Mouse (Mus musculus) kidney, postnatal 0 days (tissue): ENCODE results near the gene Ankrd33b. TPM values are rescaled to one million over a fixed set of nuclear protein-coding genes. Genes with fewer than 3 reads are reported as not detected.

Experiments used
- ATAC-seq: fragments of 200-750 bp; cut with Nextera tagmentation; replicated peaks from 2 replicates; pipeline ENCODE4 v1.8.0; 2017; ENCODE audit warnings: low read depth, moderate number of reproducible peaks, moderate TSS enrichment, moderate library complexity; ENCODE audit not compliant: low FRiP score
- DNase-seq: peaks from one replicate; pipeline ENCODE4 v3.0.0-alpha.2; 2016; ENCODE audit warnings: low spot score
- H3K27ac ChIP-seq: fragments of 300-500 bp; sonication (generic); 2 replicates; pipeline ENCODE4 v1.5.1; 2014; ENCODE audit warnings: mild to moderate bottlenecking
- H3K27me3 ChIP-seq: fragments of 300-500 bp; sonication (generic); 2 replicates; pipeline ENCODE4 v1.6.1; 2014; ENCODE audit warnings: low read length, mixed read lengths; ENCODE audit not compliant: insufficient read depth
- H3K36me3 ChIP-seq: fragments of 300-500 bp; sonication (generic); 2 replicates; pipeline ENCODE4 v1.6.1; 2014; ENCODE audit warnings: low read length, mixed read lengths; ENCODE audit not compliant: insufficient read depth
- H3K4me1 ChIP-seq: fragments of 300-500 bp; sonication (generic); replicated peaks from 2 replicates; pipeline ENCODE4 v1.6.1; 2014; ENCODE audit warnings: antibody characterized with exemption, low read length, mixed read lengths; ENCODE audit not compliant: insufficient read depth
- H3K4me2 ChIP-seq: fragments of 300-500 bp; sonication (generic); 2 replicates; pipeline ENCODE4 v1.6.1; 2014; ENCODE audit warnings: mild to moderate bottlenecking, low read length, moderate library complexity, mixed read lengths
- H3K4me3 ChIP-seq: fragments of 300-500 bp; sonication (generic); replicated peaks from 2 replicates; pipeline ENCODE4 v1.5.1; 2014; ENCODE audit warnings: low read depth, low read length
- H3K9ac ChIP-seq: fragments of 300-500 bp; sonication (generic); 2 replicates; pipeline ENCODE4 v1.6.1; 2014; ENCODE audit warnings: low read depth, low read length
- H3K9me3 ChIP-seq: fragments of 300-500 bp; sonication (generic); replicated peaks from 2 replicates; pipeline ENCODE4 v1.6.1; 2016; ENCODE audit warnings: low read length, inconsistent platforms, mixed read lengths
- CTCF ChIP-seq: IDR thresholded peaks from 2 replicates; pipeline ENCODE4 v1.5.1; 2016; ENCODE audit warnings: antibody characterized with exemption, low read depth, mild to moderate bottlenecking, moderate library complexity
- WGBS: fragments of 180-500 bp; shearing (Covaris S2); extraction: QIAGEN DNeasy Blood & Tissue Kit; methylation state at CpG from one replicate; pipeline ENCODE4 v1.1.7; 2014; 5-methylcytosine and 5-hydroxymethylcytosine counted together
- polyA plus RNA-seq: library from polyadenylated mRNA; unstranded; fragments of >200 nt; fragmentation: Nextera tagmentation; extraction: Ambion mirVana; gene quantifications from 2 replicates; pipeline ENCODE4 v1.2.1, GENCODE M21; 2015

Gene Ankrd33b
- polyA plus RNA-seq, 1 experiment from 2014 or later: 12.0 TPM

- ATAC-seq (0 out of 2 replicates have a peak, but pooled peaks have one; percentile 12), DNase-seq (peak; percentile 43)
- no peaks in the 10 kb centered on the region for H3K36me3 ChIP-seq
- no peak for TF ChIP-seq CTCF
- no peak overlapping the region for H3K9ac ChIP-seq
- H3K9me3 ChIP-seq: no peaks in the 10 kb centered on the region
- H3K27me3 ChIP-seq: no peaks in the 10 kb centered on the region
- WGBS: 62% methylated on average over 9 of the region's 9 CpGs
- H3K4me1 ChIP-seq: no peaks in the 10 kb centered on the region
- H3K4me3 ChIP-seq: no peak overlapping the region
- H3K4me2 ChIP-seq: no peak overlapping the region
- H3K27ac ChIP-seq: no peak overlapping the region
Observed at GRCm38 (mm10) chr15:31328082-31328614, 39.4 kb downstream of the Ankrd33b start.

GRCm38 (mm10) chr15:31325660-31326354 is 41.7 kb downstream of the Ankrd33b start:
- Histone ChIP-seq H3K9ac (no peak overlapping the region), H3K36me3 (no peaks in the 10 kb centered on the region), H3K4me3 (no peak overlapping the region), H3K27me3 (no peaks in the 10 kb centered on the region), H3K4me1 (no peaks in the 10 kb centered on the region), H3K4me2 (no peak overlapping the region), H3K9me3 (no peaks in the 10 kb centered on the region), H3K27ac (no peak overlapping the region)
- 90% methylated on average over 12 of the region's 12 CpGs for WGBS
- DNase-seq: no peak
- ATAC-seq: no peak
- no peak for TF ChIP-seq CTCF

GRCm38 (mm10) chr15:31324551-31324950 is 43.0 kb downstream of the Ankrd33b start:
- ATAC-seq (no peak), DNase-seq (no peak)
- no peak overlapping the region for H3K27ac ChIP-seq
- H3K9ac ChIP-seq: no peak overlapping the region
- H3K36me3 ChIP-seq: no peaks in the 10 kb centered on the region
- no peak for TF ChIP-seq CTCF
- 72% methylated on average over 13 of the region's 13 CpGs for WGBS
- no peaks in the 10 kb centered on the region for H3K4me1 ChIP-seq
- no peak overlapping the region for H3K4me2 ChIP-seq
- H3K27me3 ChIP-seq: no peaks in the 10 kb centered on the region
- no peaks in the 10 kb centered on the region for H3K9me3 ChIP-seq
- no peak overlapping the region for H3K4me3 ChIP-seq

- no peaks in the 10 kb centered on the region for H3K36me3 ChIP-seq
- no peak overlapping the region for H3K4me3 ChIP-seq
- no peak overlapping the region for H3K27ac ChIP-seq
- no peak overlapping the region for H3K9ac ChIP-seq
- no peaks in the 10 kb centered on the region for H3K9me3 ChIP-seq
- TF ChIP-seq CTCF: peak; percentile 35; the same call in 1 of the 2 replicates
- DNase-seq: no peak
- no peak for ATAC-seq
- H3K4me1 ChIP-seq: 0 out of 2 replicates have a peak, but pooled peaks cover 3% of the 10 kb centered on the region
- H3K27me3 ChIP-seq: no peaks in the 10 kb centered on the region
- 84% methylated on average over 4 of the region's 4 CpGs for WGBS
- no peak overlapping the region for H3K4me2 ChIP-seq
Observed at GRCm38 (mm10) chr15:31323684-31324083, 43.8 kb downstream of the Ankrd33b start.

GRCm38 (mm10) chr15:31320598-31321377 is 46.7 kb downstream of the Ankrd33b start:
- Histone ChIP-seq H3K4me2 (no peak overlapping the region), H3K4me3 (no peak overlapping the region), H3K27me3 (no peaks in the 10 kb centered on the region), H3K4me1 (0 out of 2 replicates have a peak, but pooled peaks cover 3% of the 10 kb centered on the region), H3K36me3 (no peaks in the 10 kb centered on the region), H3K27ac (no peak overlapping the region), H3K9ac (no peak overlapping the region), H3K9me3 (no peaks in the 10 kb centered on the region)
- TF ChIP-seq CTCF: peak; percentile 36; the same call in 1 of the 2 replicates
- 62% methylated on average over 12 of the region's 12 CpGs for WGBS
- no peak for DNase-seq
- ATAC-seq: no peak

- no peaks in the 10 kb centered on the region for H3K27me3 ChIP-seq
- H3K27ac ChIP-seq: no peak overlapping the region
- DNase-seq: no peak
- H3K4me2 ChIP-seq: no peak overlapping the region
- ATAC-seq: 0 out of 2 replicates have a peak, but pooled peaks have one; percentile 4
- H3K4me1 ChIP-seq: 0 out of 2 replicates have a peak, but pooled peaks cover 3% of the 10 kb centered on the region
- 54% methylated on average over 4 of the region's 4 CpGs for WGBS
- no peak overlapping the region for H3K9ac ChIP-seq
- H3K36me3 ChIP-seq: no peaks in the 10 kb centered on the region
- no peak for TF ChIP-seq CTCF
- no peak overlapping the region for H3K4me3 ChIP-seq
- H3K9me3 ChIP-seq: no peaks in the 10 kb centered on the region
Observed at GRCm38 (mm10) chr15:31319046-31319445, 48.5 kb downstream of the Ankrd33b start.
